Mouse (Mus musculus) heart, adult 2 months (tissue): ENCODE measurements around the gene Gm29797. TPM values are rescaled to one million over a fixed set of nuclear protein-coding genes. Genes with fewer than 3 reads are reported as not detected.

ENCODE experiments used
- DNase-seq, 2 experiments: peaks; one replicate each; pipeline ENCODE4 v3.0.0; 2021
- H3K27ac ChIP-seq: fragments of 200-600 bp; 2 replicates; pipeline ENCODE4 v1.8.1; 2022
- H3K27me3 ChIP-seq: fragments of 200-500 bp; 2 replicates; pipeline ENCODE4 v1.6.1; 2012; ENCODE audit warnings: mild to moderate bottlenecking, low read length, inconsistent platforms, mixed read lengths; ENCODE audit not compliant: control insufficient read depth, insufficient read depth
- H3K36me3 ChIP-seq: fragments of 200-500 bp; 2 replicates; pipeline ENCODE4 v1.6.1; 2012; ENCODE audit warnings: low read length, inconsistent platforms; ENCODE audit not compliant: control insufficient read depth, insufficient read depth
- H3K4me1 ChIP-seq: fragments of 200-500 bp; 2 replicates; pipeline ENCODE4 v1.6.1; 2011; ENCODE audit warnings: low read length; ENCODE audit not compliant: control insufficient read depth, insufficient read depth
- H3K4me3 ChIP-seq: fragments of 200-600 bp; 2 replicates; pipeline ENCODE4 v1.8.1; 2022
- H3K79me2 ChIP-seq: fragments of 200-500 bp; replicated peaks from 2 replicates; pipeline ENCODE4 v1.6.1; 2012; ENCODE audit warnings: mild to moderate bottlenecking, inconsistent platforms, low read length, moderate library complexity, mixed read lengths; ENCODE audit not compliant: control insufficient read depth, insufficient read depth
- H3K9ac ChIP-seq: fragments of 200-500 bp; 2 replicates; pipeline ENCODE4 v1.6.1; 2012; ENCODE audit warnings: low read depth, mild to moderate bottlenecking, control low read depth, inconsistent platforms, low read length, mixed read lengths
- CTCF ChIP-seq: fragments of 200-600 bp; IDR thresholded peaks from 2 replicates; pipeline ENCODE4 v1.8.1; 2022; ENCODE audit warnings: antibody characterized with exemption, mild to moderate bottlenecking, moderate library complexity
- EP300 ChIP-seq: fragments of 200-500 bp; IDR thresholded peaks from 2 replicates; pipeline ENCODE4 v1.6.1; 2011; ENCODE audit warnings: low read depth, low read length, control low read depth; ENCODE audit not compliant: insufficient read depth
- POLR2A ChIP-seq: fragments of 200-500 bp; IDR thresholded peaks from 2 replicates; pipeline ENCODE4 v1.6.1; 2011; ENCODE audit warnings: mild to moderate bottlenecking, low read depth, low read length, control low read depth; ENCODE audit not compliant: insufficient read depth
- WGBS: fragments of 180-500 bp; shearing (Covaris S2); methylation state at CpG from one replicate; pipeline ENCODE4 v1.1.7; 2018; 5-methylcytosine and 5-hydroxymethylcytosine counted together
- intact Hi-C: fragments of 180-260 bp; cut with DNase I; formaldehyde crosslinking; loops from one replicate; pipeline ENCODE4 v1.15.1; 2025
- polyA plus RNA-seq: library from polyadenylated mRNA; depleted of rRNA; stranded (reverse); fragments of >200 nt; gene quantifications from 2 replicates; pipeline ENCODE4 v1.2.3, GENCODE M21; 2012
- total RNA-seq, 2 experiments: library from RNA; stranded (reverse); gene quantifications; 2 replicates each; pipeline ENCODE4 v1.2.3; 2021

The Gm29797 gene
- total and polyA plus RNA-seq, 3 experiments, result 0.21 TPM; not detected in 2

- peak overlapping the region; percentile 22; the same call in 1 of the 2 replicates for H3K4me3 ChIP-seq
- no peak overlapping the region for H3K9ac ChIP-seq
- peaks cover 19% of the 10 kb centered on the region for H3K4me1 ChIP-seq
- peaks cover 4% of the 10 kb centered on the region; the same call in 1 of the 2 replicates for H3K27me3 ChIP-seq
- H3K36me3 ChIP-seq, result no peaks in the 10 kb centered on the region
- 68% methylated on average over 4 of the region's 4 CpGs for WGBS
- DNase-seq, result no peak
- H3K79me2 ChIP-seq, result no peaks in the 10 kb centered on the region
- TF ChIP-seq CTCF (no peak), POLR2A (no peak), EP300 (no peak)
- H3K27ac ChIP-seq, result peak overlapping the region; percentile 93
- intact Hi-C loops, result loop anchor here (1.0 to 10.0 kb wide), 3 partner anchors 12 to 400 kb away; no protein-coding TSS in a partner anchor
These were observed 18.1 kb downstream of the Gm29797 start for GRCm38 (mm10) chr2:181674934-181675333.

- peaks cover 4% of the 10 kb centered on the region; the same call in 1 of the 2 replicates for H3K27me3 ChIP-seq
- peak overlapping the region; percentile 43 for H3K9ac ChIP-seq
- H3K27ac ChIP-seq, result peak overlapping the region; percentile 93
- TF ChIP-seq CTCF, result peak; percentile 39
- peak; percentile 96 for TF ChIP-seq EP300
- TF ChIP-seq POLR2A, result peak; percentile 88
- H3K79me2 ChIP-seq, result no peaks in the 10 kb centered on the region
- peak overlapping the region; percentile 34 for H3K4me3 ChIP-seq
- peak; percentile 82 to 91 for DNase-seq
- H3K4me1 ChIP-seq, result peaks cover 19% of the 10 kb centered on the region
- no peaks in the 10 kb centered on the region for H3K36me3 ChIP-seq
- WGBS, result 3% methylated on average over 14 of the region's 14 CpGs
- intact Hi-C loops, result loop anchor here (1.0 to 10.0 kb wide), 2 partner anchors 12 to 401 kb away; no protein-coding TSS in a partner anchor
These were observed 18.6 kb downstream of the Gm29797 start for GRCm38 (mm10) chr2:181675454-181675853.

- Histone ChIP-seq H3K27ac (peak overlapping the region; percentile 82), H3K27me3 (peaks cover under 1% of the 10 kb centered on the region; the same call in 1 of the 2 replicates), H3K36me3 (no peaks in the 10 kb centered on the region), H3K4me1 (peaks cover 21% of the 10 kb centered on the region), H3K9ac (no peak overlapping the region; the same call in 1 of the 2 replicates), H3K79me2 (no peaks in the 10 kb centered on the region), H3K4me3 (peak overlapping the region; percentile 34; the same call in 1 of the 2 replicates)
- TF ChIP-seq POLR2A, result no peak
- peak; percentile 49 for TF ChIP-seq CTCF
- TF ChIP-seq EP300, result no peak
- intact Hi-C loops, result loop anchor here (10.0 kb wide), 1 partner anchor 402 kb away; no protein-coding TSS in a partner anchor
- no peak for DNase-seq
- WGBS, result 43% methylated on average over 2 of the region's 2 CpGs
These were observed 19.6 kb downstream of the Gm29797 start for GRCm38 (mm10) chr2:181676424-181676823.

GRCm38 (mm10) chr2:181677096-181677754, 20.4 kb downstream of the Gm29797 start:
- no peaks in the 10 kb centered on the region for H3K27me3 ChIP-seq
- DNase-seq, result peak; percentile 69 to 81
- intact Hi-C loops, result loop anchor here (10.0 kb wide), 1 partner anchor 402 kb away; no protein-coding TSS in a partner anchor
- H3K27ac ChIP-seq, result peak overlapping the region; percentile 82
- TF ChIP-seq POLR2A (no peak; the same call in 1 of the 2 replicates), EP300 (peak; percentile 92), CTCF (peak; percentile 60)
- no peaks in the 10 kb centered on the region for H3K36me3 ChIP-seq
- H3K4me1 ChIP-seq, result peaks cover 21% of the 10 kb centered on the region
- H3K79me2 ChIP-seq, result no peaks in the 10 kb centered on the region
- peak overlapping the region; percentile 5; the same call in 1 of the 2 replicates for H3K4me3 ChIP-seq
- H3K9ac ChIP-seq, result peak overlapping the region; percentile 33; the same call in 1 of the 2 replicates
- 39% methylated on average over 5 of the region's 5 CpGs for WGBS

- peaks cover 20% of the 10 kb centered on the region for H3K4me1 ChIP-seq
- DNase-seq, result peak in 1 of 2 experiments; percentile 51
- WGBS, result 34% methylated on average over 3 of the region's 3 CpGs
- TF ChIP-seq CTCF, result no peak
- TF ChIP-seq EP300, result no peak
- no peak for TF ChIP-seq POLR2A
- H3K27ac ChIP-seq, result peak overlapping the region; percentile 82
- no peak overlapping the region for H3K4me3 ChIP-seq
- no peaks in the 10 kb centered on the region for H3K36me3 ChIP-seq
- intact Hi-C loops, result loop anchor here (1.0 to 10.0 kb wide), 3 partner anchors 18 to 403 kb away; no protein-coding TSS in a partner anchor
- no peaks in the 10 kb centered on the region for H3K79me2 ChIP-seq
- no peaks in the 10 kb centered on the region for H3K27me3 ChIP-seq
- no peak overlapping the region for H3K9ac ChIP-seq
These were observed 20.9 kb downstream of the Gm29797 start for GRCm38 (mm10) chr2:181677755-181678098.
